Mouse (Mus musculus) heart, adult 2 months (tissue): ENCODE measurements at regions not wholly inside any gene's neighbourhood (a gene's known extent, or its start where the extent isn't known, plus 50 kb on each side); places are given as distances from the start of the nearest gene placed in this dataset.
"Not testable (repeated sequence)": the region's sequence is repeated elsewhere in the genome, so short reads cannot be mapped to it uniquely, and the experiment has no call there.

Experiments used
- DNase-seq, 2 experiments: peaks; one replicate each; pipeline ENCODE4 v3.0.0; 2021
- H3K27ac ChIP-seq: fragments of 200-600 bp; 2 replicates; pipeline ENCODE4 v1.8.1; 2022
- H3K27me3 ChIP-seq: fragments of 200-500 bp; 2 replicates; pipeline ENCODE4 v1.6.1; 2012; ENCODE audit warnings: mild to moderate bottlenecking, low read length, inconsistent platforms, mixed read lengths; ENCODE audit not compliant: control insufficient read depth, insufficient read depth
- H3K36me3 ChIP-seq: fragments of 200-500 bp; 2 replicates; pipeline ENCODE4 v1.6.1; 2012; ENCODE audit warnings: low read length, inconsistent platforms; ENCODE audit not compliant: control insufficient read depth, insufficient read depth
- H3K4me1 ChIP-seq: fragments of 200-500 bp; 2 replicates; pipeline ENCODE4 v1.6.1; 2011; ENCODE audit warnings: low read length; ENCODE audit not compliant: control insufficient read depth, insufficient read depth
- H3K4me3 ChIP-seq: fragments of 200-600 bp; 2 replicates; pipeline ENCODE4 v1.8.1; 2022
- H3K79me2 ChIP-seq: fragments of 200-500 bp; replicated peaks from 2 replicates; pipeline ENCODE4 v1.6.1; 2012; ENCODE audit warnings: mild to moderate bottlenecking, inconsistent platforms, low read length, moderate library complexity, mixed read lengths; ENCODE audit not compliant: control insufficient read depth, insufficient read depth
- H3K9ac ChIP-seq: fragments of 200-500 bp; 2 replicates; pipeline ENCODE4 v1.6.1; 2012; ENCODE audit warnings: low read depth, mild to moderate bottlenecking, control low read depth, inconsistent platforms, low read length, mixed read lengths
- CTCF ChIP-seq: fragments of 200-600 bp; IDR thresholded peaks from 2 replicates; pipeline ENCODE4 v1.8.1; 2022; ENCODE audit warnings: antibody characterized with exemption, mild to moderate bottlenecking, moderate library complexity
- EP300 ChIP-seq: fragments of 200-500 bp; IDR thresholded peaks from 2 replicates; pipeline ENCODE4 v1.6.1; 2011; ENCODE audit warnings: low read depth, low read length, control low read depth; ENCODE audit not compliant: insufficient read depth
- POLR2A ChIP-seq: fragments of 200-500 bp; IDR thresholded peaks from 2 replicates; pipeline ENCODE4 v1.6.1; 2011; ENCODE audit warnings: mild to moderate bottlenecking, low read depth, low read length, control low read depth; ENCODE audit not compliant: insufficient read depth
- whole genome bisulfite sequencing: fragments of 180-500 bp; shearing (Covaris S2); methylation state at CpG from one replicate; pipeline ENCODE4 v1.1.7; 2018; 5-methylcytosine and 5-hydroxymethylcytosine counted together
- intact Hi-C: fragments of 180-260 bp; cut with DNase I; formaldehyde crosslinking; loops from one replicate; pipeline ENCODE4 v1.15.1; 2025

GRCm38 (mm10) chr8:112283316-112283715, 268.5 kb upstream of the Gm6793 start:
- 84% methylated on average over 6 of the region's 6 CpGs for WGBS
- H3K4me1 ChIP-seq, result no peaks in the 10 kb centered on the region
- no peak overlapping the region for H3K4me3 ChIP-seq
- H3K9ac ChIP-seq, result no peak overlapping the region
- no peak overlapping the region for H3K27ac ChIP-seq
- H3K79me2 ChIP-seq, result no peaks in the 10 kb centered on the region
- H3K27me3 ChIP-seq, result no peaks in the 10 kb centered on the region
- DNase-seq, result no peak
- intact Hi-C loops, result no loop called here
- TF ChIP-seq CTCF (no peak), POLR2A (no peak), EP300 (no peak)
- no peaks in the 10 kb centered on the region for H3K36me3 ChIP-seq

- Histone ChIP-seq H3K4me3 (no peak overlapping the region), H3K27ac (no peak overlapping the region)
Observed at GRCm38 (mm10) chr8:112269598-112269997, 254.8 kb upstream of the Gm6793 start.

GRCm38 (mm10) chr8:112269214-112269566, 254.4 kb upstream of the Gm6793 start:
- no peaks in the 10 kb centered on the region for H3K4me1 ChIP-seq
- TF ChIP-seq CTCF, result no peak
- TF ChIP-seq POLR2A, result no peak
- no peak for TF ChIP-seq EP300
- H3K4me3 ChIP-seq, result no peak overlapping the region
- H3K27me3 ChIP-seq, result no peaks in the 10 kb centered on the region
- DNase-seq, result no peak
- H3K9ac ChIP-seq, result no peak overlapping the region
- H3K79me2 ChIP-seq, result no peaks in the 10 kb centered on the region
- H3K36me3 ChIP-seq, result no peaks in the 10 kb centered on the region
- intact Hi-C loops, result no loop called here
- 60% methylated on average over 8 of the region's 8 CpGs for WGBS
- no peak overlapping the region for H3K27ac ChIP-seq

More at GRCm38 (mm10) chr8:112269598-112269997, 254.8 kb upstream of the Gm6793 start:
- Histone ChIP-seq H3K4me1 (no peaks in the 10 kb centered on the region), H3K27me3 (no peaks in the 10 kb centered on the region), H3K79me2 (no peaks in the 10 kb centered on the region), H3K36me3 (no peaks in the 10 kb centered on the region), H3K9ac (no peak overlapping the region)
- no peak for DNase-seq
- 62% methylated on average over 5 of the region's 5 CpGs for WGBS
- no peak for TF ChIP-seq POLR2A
- TF ChIP-seq EP300, result no peak
- TF ChIP-seq CTCF, result no peak
- intact Hi-C loops, result no loop called here

- H3K4me3 ChIP-seq, result no peak overlapping the region
- H3K79me2 ChIP-seq, result no peaks in the 10 kb centered on the region
- intact Hi-C loops, result no loop called here
- no peaks in the 10 kb centered on the region for H3K27me3 ChIP-seq
- no peaks in the 10 kb centered on the region for H3K36me3 ChIP-seq
- H3K4me1 ChIP-seq, result no peaks in the 10 kb centered on the region
- H3K27ac ChIP-seq, result no peak overlapping the region
- WGBS, result 67% methylated on average over 9 of the region's 9 CpGs
- no peak overlapping the region for H3K9ac ChIP-seq
- no peak for DNase-seq
- TF ChIP-seq EP300 (no peak), CTCF (no peak), POLR2A (no peak)
Observed at GRCm38 (mm10) chr8:112268544-112269213, 253.8 kb upstream of the Gm6793 start.

GRCm38 (mm10) chr8:112257922-112258475, 243.2 kb upstream of the Gm6793 start:
- no peak for DNase-seq
- H3K4me1 ChIP-seq, result no peaks in the 10 kb centered on the region
- TF ChIP-seq CTCF, result no peak
- TF ChIP-seq EP300, result no peak
- no peak for TF ChIP-seq POLR2A
- H3K27ac ChIP-seq, result no peak overlapping the region
- no peaks in the 10 kb centered on the region for H3K79me2 ChIP-seq
- intact Hi-C loops, result no loop called here
- H3K4me3 ChIP-seq, result no peak overlapping the region
- no peaks in the 10 kb centered on the region for H3K27me3 ChIP-seq
- no peaks in the 10 kb centered on the region for H3K36me3 ChIP-seq
- no peak overlapping the region for H3K9ac ChIP-seq
- WGBS, result 61% methylated on average over 13 of the region's 13 CpGs

GRCm38 (mm10) chr8:112257311-112257894, 242.6 kb upstream of the Gm6793 start:
- H3K27ac ChIP-seq, result no peak overlapping the region
- no peaks in the 10 kb centered on the region for H3K79me2 ChIP-seq
- H3K4me1 ChIP-seq, result no peaks in the 10 kb centered on the region
- TF ChIP-seq CTCF (no peak), POLR2A (no peak), EP300 (no peak)
- H3K36me3 ChIP-seq, result no peaks in the 10 kb centered on the region
- 25% methylated on average over 18 of the region's 18 CpGs for WGBS
- H3K4me3 ChIP-seq, result no peak overlapping the region
- intact Hi-C loops, result no loop called here
- no peak overlapping the region for H3K9ac ChIP-seq
- no peak for DNase-seq
- H3K27me3 ChIP-seq, result no peaks in the 10 kb centered on the region

GRCm38 (mm10) chr8:112246629-112247028, 231.8 kb upstream of the Gm6793 start:
- H3K79me2 ChIP-seq, H3K4me3 ChIP-seq, H3K27me3 ChIP-seq, H3K27ac ChIP-seq, DNase-seq, H3K9ac ChIP-seq, H3K4me1 ChIP-seq, H3K36me3 ChIP-seq: not testable (repeated sequence)
- WGBS, result 71% methylated on average over 2 of the region's 2 CpGs
- intact Hi-C loops, result loop anchor here (10.0 kb wide), 1 partner anchor 1848 kb away; no protein-coding TSS in a partner anchor
